Mouse (Mus musculus): ENCODE results near the gene Sema3b. TPM values are rescaled to one million over a fixed set of nuclear protein-coding genes. Genes with fewer than 3 reads are reported as not detected.
"Not testable (repeated sequence)": the region's sequence is repeated elsewhere in the genome, so short reads cannot be mapped to it uniquely, and the experiment has no call there.

Sema3b gene
- polyA plus RNA-seq, 1 experiment from 2014 or later, result 12.5 TPM

GRCm38 (mm10) chr9:107570845-107571244 is 38.2 kb downstream of the Sema3b start:
- Histone ChIP-seq H3K4me1 (replicated peaks; ENCODE audit: control insufficient read depth, insufficient read depth, low read length) (peaks cover 40% of the 10 kb centered on the region), H3K36me3 (ENCODE audit: control insufficient read depth, insufficient read depth, low read length) (peaks cover 18% of the 10 kb centered on the region), H3K4me2 (ENCODE audit: low read depth, low read length) (peak overlapping the region; percentile 71), H3K27me3 (ENCODE audit: control insufficient read depth, insufficient read depth, low read depth, low read length) (no peaks in the 10 kb centered on the region), H3K27ac (ENCODE audit: low read length) (no peak overlapping the region), H3K4me3 (ENCODE audit: low read length) (peak overlapping the region; percentile 66), H3K9ac (ENCODE audit: low read length) (peak overlapping the region; percentile 81), H3K9me3 (ENCODE audit: control insufficient read depth, low read length) (no peaks in the 10 kb centered on the region)
- ATAC-seq (ENCODE audit: low read depth), result no peak
- WGBS, result 62% methylated on average over 21 of the region's 21 CpGs

- peak overlapping the region; percentile 66 for H3K4me3 ChIP-seq (ENCODE audit: low read length)
- no peaks in the 10 kb centered on the region for H3K9me3 ChIP-seq (ENCODE audit: control insufficient read depth, low read length)
- peaks cover 18% of the 10 kb centered on the region for H3K36me3 ChIP-seq (ENCODE audit: control insufficient read depth, insufficient read depth, low read length)
- peaks cover 36% of the 10 kb centered on the region for H3K4me1 ChIP-seq (replicated peaks; ENCODE audit: control insufficient read depth, insufficient read depth, low read length)
- no peaks in the 10 kb centered on the region for H3K27me3 ChIP-seq (ENCODE audit: control insufficient read depth, insufficient read depth, low read depth, low read length)
- peak overlapping the region; percentile 71 for H3K4me2 ChIP-seq (ENCODE audit: low read depth, low read length)
- H3K9ac ChIP-seq (ENCODE audit: low read length), result peak overlapping the region; percentile 81
- 20% methylated on average over 13 of the region's 13 CpGs for WGBS
- H3K27ac ChIP-seq (ENCODE audit: low read length), result peak overlapping the region; percentile 95
- ATAC-seq (ENCODE audit: low read depth), result no peak
Measured at GRCm38 (mm10) chr9:107570016-107570415, 39.0 kb downstream of the Sema3b start.

- H3K4me3 ChIP-seq (ENCODE audit: low read length), result peak overlapping the region; percentile 66
- H3K9me3 ChIP-seq (ENCODE audit: control insufficient read depth, low read length), result no peaks in the 10 kb centered on the region
- peak; percentile 12 for ATAC-seq (ENCODE audit: low read depth)
- H3K36me3 ChIP-seq (ENCODE audit: control insufficient read depth, insufficient read depth, low read length), result peaks cover 21% of the 10 kb centered on the region
- H3K4me1 ChIP-seq (replicated peaks; ENCODE audit: control insufficient read depth, insufficient read depth, low read length), result peaks cover 36% of the 10 kb centered on the region
- peak overlapping the region; percentile 71 for H3K4me2 ChIP-seq (ENCODE audit: low read depth, low read length)
- H3K27me3 ChIP-seq (ENCODE audit: control insufficient read depth, insufficient read depth, low read depth, low read length), result no peaks in the 10 kb centered on the region
- H3K27ac ChIP-seq (ENCODE audit: low read length), result peak overlapping the region; percentile 95
- peak overlapping the region; percentile 81 for H3K9ac ChIP-seq (ENCODE audit: low read length)
- WGBS, result 0% methylated on average over 19 of the region's 23 CpGs
Measured at GRCm38 (mm10) chr9:107569270-107569669, 39.8 kb downstream of the Sema3b start.

GRCm38 (mm10) chr9:107568331-107569261 is 40.4 kb downstream of the Sema3b start:
- H3K4me2 ChIP-seq (ENCODE audit: low read depth, low read length), result peak overlapping the region; percentile 71
- H3K4me1 ChIP-seq (replicated peaks; ENCODE audit: control insufficient read depth, insufficient read depth, low read length), result peaks cover 41% of the 10 kb centered on the region
- no peaks in the 10 kb centered on the region for H3K27me3 ChIP-seq (ENCODE audit: control insufficient read depth, insufficient read depth, low read depth, low read length)
- WGBS, result under 1% methylated on average over 41 of the region's 41 CpGs
- peaks cover 19% of the 10 kb centered on the region for H3K36me3 ChIP-seq (ENCODE audit: control insufficient read depth, insufficient read depth, low read length)
- peak; percentile 86 for ATAC-seq (ENCODE audit: low read depth)
- peak overlapping the region; percentile 95 for H3K27ac ChIP-seq (ENCODE audit: low read length)
- H3K9me3 ChIP-seq (ENCODE audit: control insufficient read depth, low read length), result no peaks in the 10 kb centered on the region
- H3K9ac ChIP-seq (ENCODE audit: low read length), result peak overlapping the region; percentile 81
- H3K4me3 ChIP-seq (ENCODE audit: low read length), result peak overlapping the region; percentile 66

GRCm38 (mm10) chr9:107567702-107568319 is 41.2 kb downstream of the Sema3b start, which contains the start of gene Hyal2:
TSS of gene Hyal2 (plus strand) at chr9:107567945.
- peak within 1 kb of the TSS; percentile 66 for H3K4me3 ChIP-seq (ENCODE audit: low read length)
- no peaks in the 10 kb centered on the region for H3K27me3 ChIP-seq (ENCODE audit: control insufficient read depth, insufficient read depth, low read depth, low read length)
- 10% methylated on average over 18 of the region's 18 CpGs for WGBS
- ATAC-seq (ENCODE audit: low read depth), result no peak
- peak within 1 kb of the TSS; percentile 95 for H3K27ac ChIP-seq (ENCODE audit: low read length)
- peaks cover 43% of the 10 kb centered on the region for H3K4me1 ChIP-seq (replicated peaks; ENCODE audit: control insufficient read depth, insufficient read depth, low read length)
- H3K4me2 ChIP-seq (ENCODE audit: low read depth, low read length), result peak within 1 kb of the TSS; percentile 71
- peaks cover 15% of the 10 kb centered on the region for H3K36me3 ChIP-seq (ENCODE audit: control insufficient read depth, insufficient read depth, low read length)
- H3K9me3 ChIP-seq (ENCODE audit: control insufficient read depth, low read length), result no peaks in the 10 kb centered on the region
- H3K9ac ChIP-seq (ENCODE audit: low read length), result peak within 1 kb of the TSS; percentile 81

- Histone ChIP-seq H3K4me1 (replicated peaks; ENCODE audit: control insufficient read depth, insufficient read depth, low read length) (peaks cover 47% of the 10 kb centered on the region), H3K36me3 (ENCODE audit: control insufficient read depth, insufficient read depth, low read length) (peaks cover 11% of the 10 kb centered on the region), H3K4me3 (ENCODE audit: low read length) (peak overlapping the region; percentile 23), H3K27me3 (ENCODE audit: control insufficient read depth, insufficient read depth, low read depth, low read length) (no peaks in the 10 kb centered on the region), H3K9me3 (ENCODE audit: control insufficient read depth, low read length) (no peaks in the 10 kb centered on the region), H3K27ac (ENCODE audit: low read length) (peak overlapping the region; percentile 95), H3K4me2 (ENCODE audit: low read depth, low read length) (peak overlapping the region; percentile 71), H3K9ac (ENCODE audit: low read length) (no peak overlapping the region)
- WGBS, result 64% methylated on average over 3 of the region's 3 CpGs
- ATAC-seq (ENCODE audit: low read depth), result peak; percentile 23
Measured at GRCm38 (mm10) chr9:107566855-107567254, 42.2 kb downstream of the Sema3b start.

- H3K4me1 ChIP-seq (replicated peaks; ENCODE audit: control insufficient read depth, insufficient read depth, low read length), result peaks cover 41% of the 10 kb centered on the region
- H3K27ac ChIP-seq (ENCODE audit: low read length), result peak overlapping the region; percentile 83
- H3K4me2 ChIP-seq (ENCODE audit: low read depth, low read length), result peak overlapping the region; percentile 47
- no peak for ATAC-seq (ENCODE audit: low read depth)
- peak overlapping the region; percentile 23 for H3K4me3 ChIP-seq (ENCODE audit: low read length)
- H3K36me3 ChIP-seq (ENCODE audit: control insufficient read depth, insufficient read depth, low read length), result peaks cover 15% of the 10 kb centered on the region
- H3K9ac ChIP-seq (ENCODE audit: low read length), result peak overlapping the region; percentile 43
- no peaks in the 10 kb centered on the region for H3K27me3 ChIP-seq (ENCODE audit: control insufficient read depth, insufficient read depth, low read depth, low read length)
- no peaks in the 10 kb centered on the region for H3K9me3 ChIP-seq (ENCODE audit: control insufficient read depth, low read length)
- WGBS, result 47% methylated on average over 15 of the region's 15 CpGs
Measured at GRCm38 (mm10) chr9:107566041-107566709, 42.9 kb downstream of the Sema3b start.

- not testable (repeated sequence) for H3K9me3 ChIP-seq (ENCODE audit: control insufficient read depth, low read length); H3K27me3 ChIP-seq (ENCODE audit: control insufficient read depth, insufficient read depth, low read depth, low read length); ATAC-seq (ENCODE audit: low read depth)
- Histone ChIP-seq H3K4me2 (ENCODE audit: low read depth, low read length) (peak overlapping the region; percentile 43), H3K4me3 (ENCODE audit: low read length) (peak overlapping the region; percentile 7), H3K4me1 (replicated peaks; ENCODE audit: control insufficient read depth, insufficient read depth, low read length) (peaks cover 34% of the 10 kb centered on the region), H3K9ac (ENCODE audit: low read length) (peak overlapping the region; percentile 0), H3K36me3 (ENCODE audit: control insufficient read depth, insufficient read depth, low read length) (peaks cover 21% of the 10 kb centered on the region), H3K27ac (ENCODE audit: low read length) (peak overlapping the region; percentile 10; the same call in 1 of the 2 replicates)
- WGBS, result 53% methylated on average over 5 of the region's 5 CpGs
Measured at GRCm38 (mm10) chr9:107565556-107565955, 43.5 kb downstream of the Sema3b start.

Measured in lung, embryonic 16.5 days (tissue).